Mouse (Mus musculus): ENCODE measurements around the gene Spry1.
A peak's percentile ranks its signal among the peaks of the same experiment; 100 is the strongest.
"Not testable (repeated sequence)": the region's sequence is repeated elsewhere in the genome, so short reads cannot be mapped to it uniquely, and the experiment has no call there.

Spry1 gene

DNA sequence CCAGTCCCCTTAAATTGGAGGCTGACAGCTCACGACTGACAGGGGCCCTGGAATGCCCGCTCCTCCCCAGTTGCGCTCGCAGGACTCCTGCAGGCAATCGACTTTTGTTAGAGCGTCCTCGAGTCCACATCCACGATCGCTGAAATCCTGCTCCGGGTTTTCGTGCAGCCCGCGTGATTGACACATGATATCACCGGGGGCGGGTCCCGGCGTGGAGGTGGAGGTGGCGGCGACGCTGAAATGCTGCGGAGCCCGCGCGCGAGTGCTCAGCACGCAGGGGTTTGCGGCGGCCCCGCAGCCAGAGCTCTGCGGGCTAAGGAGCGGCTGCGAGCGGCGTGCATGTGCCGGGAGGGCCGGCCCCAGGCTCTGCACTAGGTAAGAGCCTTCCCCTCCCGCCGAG is at the start of gene Spry1:
Spry1 (plus strand) TSS at position 258 of the 400 bp plus-strand sequence.
- peak; percentile 94 to 96 for DNase-seq (ENCODE audit: low spot score in 2 of 2)

DNA sequence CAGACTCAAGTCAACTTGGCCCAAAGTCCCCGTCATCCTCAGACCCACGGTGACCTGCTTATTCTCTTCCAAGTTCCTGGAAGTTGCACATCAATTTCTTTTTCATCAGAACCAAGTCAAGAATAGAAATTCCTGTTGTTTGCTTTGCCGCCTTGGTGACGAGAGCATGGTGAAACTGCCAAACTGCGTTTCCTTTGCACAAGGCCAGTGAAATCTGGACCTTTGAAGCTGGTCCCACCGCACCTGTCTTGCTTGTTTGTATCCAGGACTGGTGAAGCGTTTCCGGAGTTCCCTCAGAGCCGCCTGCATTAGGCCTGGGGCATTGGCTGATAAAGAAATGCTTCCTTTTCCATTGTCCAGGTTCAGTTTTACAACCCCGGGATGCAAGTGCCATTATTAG is 44.0 kb upstream of the Spry1 start:
- DNase-seq (ENCODE audit: low spot score in 2 of 2): no peak

DNA sequence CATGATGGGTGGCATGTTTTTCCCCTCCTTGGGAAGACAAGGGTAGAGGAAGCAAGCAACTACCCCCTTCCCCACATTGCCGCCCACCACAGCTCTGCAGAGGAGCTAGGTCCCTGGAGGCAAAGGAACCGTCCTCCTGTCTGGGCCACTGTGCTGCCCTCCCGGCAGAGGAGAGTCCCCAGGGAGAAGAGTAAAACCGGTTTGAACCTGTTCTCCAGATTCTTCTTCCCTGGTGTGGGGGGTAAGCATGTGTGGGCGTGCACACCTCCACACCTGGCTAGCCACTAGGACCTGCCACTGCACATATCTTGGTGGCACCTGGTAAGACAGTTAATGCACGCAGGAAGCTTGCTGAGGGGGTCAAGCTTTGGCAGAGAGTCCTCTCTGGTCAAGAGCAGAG is 43.2 kb upstream of the Spry1 start:
- no peak for DNase-seq (ENCODE audit: low spot score in 2 of 2)

DNA sequence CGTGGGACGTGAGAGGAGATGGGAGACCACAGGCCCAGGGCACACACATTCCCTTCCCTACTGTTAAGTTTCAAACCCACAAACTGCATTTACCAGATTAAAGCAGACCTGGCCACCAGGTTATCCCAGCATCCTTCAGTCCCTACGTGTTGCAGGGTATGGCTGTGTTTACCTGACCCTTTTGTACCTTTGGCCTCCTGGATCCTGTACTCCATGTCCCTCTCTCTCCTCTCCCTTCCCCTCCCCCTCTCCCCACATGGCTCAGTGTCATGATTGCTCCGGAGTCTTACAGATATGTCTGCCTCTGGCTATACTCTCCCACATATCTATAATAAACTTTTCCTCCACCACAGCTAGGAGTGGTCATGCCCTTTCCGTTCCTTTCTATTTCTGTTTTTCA is 42.5 kb upstream of the Spry1 start:
- no peak for DNase-seq (ENCODE audit: low spot score in 2 of 2)

DNA sequence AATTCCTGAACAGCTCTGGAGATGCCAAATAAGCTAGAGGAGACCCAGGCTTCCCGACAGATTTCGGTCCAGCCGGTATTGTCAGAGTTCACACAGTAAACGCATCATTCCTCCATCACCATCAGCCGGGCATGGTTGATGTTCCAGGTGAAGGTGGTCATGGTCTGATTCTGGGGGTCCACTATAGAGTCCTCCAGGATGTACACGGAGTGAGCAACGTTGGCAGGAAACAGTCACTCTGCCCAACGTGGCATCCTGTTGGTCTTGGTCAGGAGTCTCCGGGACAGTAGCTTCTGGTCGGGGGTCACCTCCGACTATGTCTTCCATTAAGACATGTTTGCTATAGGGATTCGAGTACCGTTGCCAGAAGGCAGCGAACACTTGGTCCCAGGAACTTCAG is 40.1 kb upstream of the Spry1 start:
- not testable (repeated sequence) for DNase-seq (ENCODE audit: low spot score in 2 of 2)

DNA sequence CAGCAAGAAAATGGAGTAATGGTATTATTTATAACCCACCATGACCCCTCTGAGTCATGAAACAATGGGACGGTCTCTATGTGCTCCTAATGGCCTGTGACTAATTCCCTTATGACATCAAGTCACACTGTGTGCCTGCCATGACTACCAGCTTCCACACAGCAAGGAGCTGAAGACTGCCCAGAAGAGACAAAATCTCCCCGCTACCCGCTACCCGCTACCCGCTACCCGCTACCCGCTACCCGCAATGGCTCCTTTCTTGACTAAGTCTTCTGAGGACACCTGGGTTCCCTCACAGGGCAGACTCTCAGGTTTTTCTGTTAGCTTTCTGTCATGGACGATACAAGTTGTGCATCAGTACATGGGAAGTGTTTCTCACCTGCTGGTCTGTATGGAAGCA is 37.4 kb upstream of the Spry1 start:
- DNase-seq (ENCODE audit: low spot score in 2 of 2): no peak

DNA sequence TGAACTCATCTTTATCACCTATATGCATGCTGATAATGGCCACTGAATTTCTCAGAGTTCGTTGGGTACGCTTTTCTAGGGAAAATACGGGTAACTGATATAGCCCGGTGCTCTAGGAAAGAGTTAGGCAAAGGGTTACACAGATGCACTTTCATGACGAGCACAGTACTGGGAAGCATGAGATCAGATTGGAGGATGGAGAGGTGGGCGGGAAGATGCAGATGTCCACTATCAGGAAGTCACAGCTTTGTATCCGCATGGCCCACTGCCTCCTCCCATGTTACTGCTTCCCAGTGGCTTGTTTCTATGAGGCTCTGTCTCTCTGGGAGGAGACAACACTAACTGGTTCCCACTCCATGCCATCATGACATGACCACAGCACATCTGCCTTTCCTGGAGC is 36.9 kb upstream of the Spry1 start:
- DNase-seq (ENCODE audit: low spot score in 2 of 2): no peak

DNA sequence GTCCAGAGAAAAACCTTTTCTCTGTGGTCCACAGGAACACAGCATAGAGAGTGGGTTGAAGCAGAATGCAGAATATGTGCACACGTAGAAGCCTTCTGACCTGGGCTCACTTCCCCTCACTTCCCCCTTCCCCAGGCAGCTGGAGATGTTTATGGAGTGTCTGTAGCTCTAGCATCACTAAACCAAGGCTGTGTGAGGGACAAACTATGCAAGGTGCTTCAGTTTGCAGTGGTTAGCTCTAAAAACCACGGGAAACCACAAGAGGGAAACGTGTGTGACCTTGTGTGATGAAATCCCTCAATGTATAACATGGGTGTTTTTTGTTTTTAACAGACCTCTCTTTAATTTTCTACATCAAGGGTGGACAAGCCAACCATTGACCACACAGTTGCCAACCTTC is 36.2 kb upstream of the Spry1 start:
- DNase-seq (ENCODE audit: low spot score in 2 of 2): no peak

DNA sequence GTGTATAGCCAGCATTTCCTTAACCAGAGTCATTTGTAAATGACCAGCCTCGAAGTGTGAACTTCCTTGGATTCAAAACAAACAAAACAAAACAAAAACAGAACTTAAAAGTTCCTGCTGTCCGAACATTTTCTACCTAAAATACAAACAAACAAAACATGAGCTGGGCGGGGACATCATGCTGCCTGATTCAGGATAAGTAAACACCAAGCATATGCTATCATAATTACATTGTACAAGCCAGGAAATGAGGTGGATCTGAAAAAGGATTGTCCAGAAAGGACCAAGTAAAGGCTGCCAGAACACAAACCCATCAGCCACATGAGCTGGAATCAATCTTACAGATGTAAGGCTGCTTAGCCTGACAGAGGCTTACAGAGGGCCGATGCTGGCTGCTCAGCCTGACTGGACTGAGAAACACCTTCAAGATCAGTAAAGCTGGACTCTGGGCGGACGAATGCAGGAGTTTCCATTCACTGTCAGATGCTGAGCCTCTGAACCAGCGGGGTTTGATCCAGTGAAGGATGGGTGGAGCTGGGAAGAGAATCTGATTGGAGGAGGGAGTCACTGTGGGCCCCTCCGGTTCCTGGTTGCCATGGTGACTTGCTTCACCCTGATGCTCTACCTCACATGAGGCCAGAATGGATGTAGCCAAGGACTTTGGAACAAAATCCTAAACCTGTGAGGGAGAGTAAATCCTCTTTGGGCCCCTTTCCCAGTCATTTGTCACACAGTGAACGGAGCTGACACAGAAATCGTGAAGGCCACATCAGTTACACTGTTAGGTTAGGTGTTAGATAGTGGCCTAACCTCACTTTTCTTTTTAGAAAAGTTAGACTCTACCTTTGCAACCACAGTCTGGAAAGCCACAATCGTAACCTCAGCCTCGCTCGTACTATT is 34.5 kb upstream of the Spry1 start:
- peak in 1 of 2 experiments; percentile 14 for DNase-seq (ENCODE audit: low spot score in 2 of 2)

DNA sequence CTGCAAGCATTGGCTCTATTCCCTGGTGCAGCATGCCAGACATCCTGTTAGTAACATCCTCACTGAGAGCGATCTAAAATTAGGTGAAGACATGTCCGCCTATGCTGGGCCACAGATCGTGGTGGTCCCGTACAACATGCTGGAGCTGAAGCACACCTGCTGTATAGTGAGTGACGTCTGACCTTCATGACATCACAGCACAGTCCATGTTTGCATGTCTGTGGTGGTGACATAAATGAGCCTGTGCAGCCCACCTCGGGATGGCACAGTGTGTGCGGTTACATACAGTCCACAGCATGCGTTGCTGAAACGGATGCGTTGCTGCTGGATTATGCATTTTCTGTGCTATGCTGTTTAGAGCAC is 33.9 kb upstream of the Spry1 start:
- DNase-seq (ENCODE audit: low spot score in 2 of 2): no peak

DNA sequence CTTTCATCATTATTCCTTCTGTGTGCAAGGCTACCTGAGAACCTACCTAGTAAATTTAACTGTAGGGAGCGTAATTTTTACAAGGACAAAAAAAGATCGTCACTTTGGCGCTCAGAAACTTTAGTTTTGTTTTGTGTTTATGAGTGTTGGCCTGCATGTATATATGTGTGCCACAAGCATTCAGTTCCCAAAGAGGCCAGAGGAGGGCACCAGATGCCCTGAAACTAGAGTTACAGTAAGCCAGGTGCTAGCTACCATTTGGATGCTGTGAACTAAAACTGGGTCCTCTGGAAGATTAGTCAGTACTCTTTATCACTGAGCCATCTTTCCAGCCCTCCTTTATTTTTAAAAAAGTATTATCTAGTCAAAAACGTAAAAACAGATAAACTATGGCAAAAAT is 30.8 kb upstream of the Spry1 start:
- DNase-seq (ENCODE audit: low spot score in 2 of 2): no peak

DNA sequence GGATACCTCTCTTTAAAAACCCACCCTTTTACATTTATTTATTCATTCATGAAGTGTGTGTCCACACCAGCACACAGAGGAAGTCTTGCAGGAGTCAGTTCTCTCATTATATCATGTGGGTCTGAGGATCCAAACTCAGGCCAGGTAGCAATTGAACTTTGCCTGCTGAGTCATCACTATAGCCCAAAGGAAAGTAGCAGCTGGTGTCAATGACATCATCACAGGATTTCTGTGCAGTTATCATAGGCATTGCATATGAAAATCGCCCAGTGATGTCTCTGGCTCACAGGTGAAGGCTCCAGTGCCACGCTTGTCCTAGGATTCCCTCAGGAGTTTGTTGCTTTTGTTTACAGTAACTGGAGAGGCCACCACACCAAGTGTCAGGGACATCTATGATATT is 29.1 kb upstream of the Spry1 start:
- no peak for DNase-seq (ENCODE audit: low spot score in 2 of 2)

DNA sequence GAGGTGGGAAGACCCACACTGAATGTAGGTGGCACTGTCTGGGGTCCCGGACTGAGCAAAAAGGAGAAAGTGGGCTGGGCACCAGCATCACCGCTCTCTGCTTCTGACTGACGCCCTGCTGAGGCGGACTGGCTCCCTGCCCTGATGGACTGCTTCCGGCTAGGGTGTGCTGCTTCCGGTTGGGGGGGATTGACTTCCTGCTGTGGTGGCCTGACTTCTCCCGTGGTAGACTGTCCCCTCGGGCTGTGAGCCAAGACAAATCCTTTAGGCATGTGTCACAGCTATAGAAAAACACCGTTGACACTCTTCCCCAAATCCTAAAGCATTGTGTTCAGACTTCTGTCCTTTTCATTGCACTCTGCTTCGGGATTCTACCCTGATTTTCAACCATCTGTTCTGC is 26.0 kb upstream of the Spry1 start:
- DNase-seq (ENCODE audit: low spot score in 2 of 2): no peak

DNA sequence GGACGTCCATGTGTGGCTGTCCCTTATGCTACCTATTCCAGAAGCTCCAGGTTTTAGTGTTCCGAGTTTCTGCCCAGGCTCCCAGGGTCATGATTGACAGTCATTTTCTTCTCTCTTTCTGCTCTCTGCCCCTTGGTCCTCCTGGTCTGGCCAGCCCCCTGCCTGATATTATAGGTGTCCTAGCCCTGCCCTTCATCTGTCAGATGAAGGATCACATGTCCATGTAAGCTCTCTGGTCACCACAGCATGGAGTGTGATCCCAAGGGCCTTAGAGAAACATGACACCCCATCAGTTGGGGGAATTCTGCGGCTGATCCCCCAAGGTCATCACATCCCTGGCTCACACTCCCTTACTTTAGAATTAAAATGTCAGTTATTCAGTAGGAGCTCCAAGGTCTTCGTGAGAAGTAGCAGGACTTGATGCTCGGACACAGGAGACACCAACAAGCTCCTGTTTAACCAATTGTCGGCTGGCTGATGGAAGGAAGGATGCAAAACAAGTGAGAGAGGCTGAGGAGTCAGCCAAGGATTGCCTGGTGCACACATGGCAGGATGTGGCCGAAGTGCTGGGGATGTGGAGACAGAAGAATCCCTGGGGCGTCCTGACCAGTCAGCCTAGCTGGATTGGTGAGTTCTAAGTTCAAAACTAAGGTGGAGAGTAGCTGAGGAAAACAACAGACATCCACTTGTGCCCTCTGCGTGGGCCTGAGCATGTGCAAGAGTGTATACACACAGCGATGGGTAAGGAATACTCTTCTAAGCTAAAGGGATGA is 24.7 kb upstream of the Spry1 start:
- no peak for DNase-seq (ENCODE audit: low spot score in 2 of 2)

DNA sequence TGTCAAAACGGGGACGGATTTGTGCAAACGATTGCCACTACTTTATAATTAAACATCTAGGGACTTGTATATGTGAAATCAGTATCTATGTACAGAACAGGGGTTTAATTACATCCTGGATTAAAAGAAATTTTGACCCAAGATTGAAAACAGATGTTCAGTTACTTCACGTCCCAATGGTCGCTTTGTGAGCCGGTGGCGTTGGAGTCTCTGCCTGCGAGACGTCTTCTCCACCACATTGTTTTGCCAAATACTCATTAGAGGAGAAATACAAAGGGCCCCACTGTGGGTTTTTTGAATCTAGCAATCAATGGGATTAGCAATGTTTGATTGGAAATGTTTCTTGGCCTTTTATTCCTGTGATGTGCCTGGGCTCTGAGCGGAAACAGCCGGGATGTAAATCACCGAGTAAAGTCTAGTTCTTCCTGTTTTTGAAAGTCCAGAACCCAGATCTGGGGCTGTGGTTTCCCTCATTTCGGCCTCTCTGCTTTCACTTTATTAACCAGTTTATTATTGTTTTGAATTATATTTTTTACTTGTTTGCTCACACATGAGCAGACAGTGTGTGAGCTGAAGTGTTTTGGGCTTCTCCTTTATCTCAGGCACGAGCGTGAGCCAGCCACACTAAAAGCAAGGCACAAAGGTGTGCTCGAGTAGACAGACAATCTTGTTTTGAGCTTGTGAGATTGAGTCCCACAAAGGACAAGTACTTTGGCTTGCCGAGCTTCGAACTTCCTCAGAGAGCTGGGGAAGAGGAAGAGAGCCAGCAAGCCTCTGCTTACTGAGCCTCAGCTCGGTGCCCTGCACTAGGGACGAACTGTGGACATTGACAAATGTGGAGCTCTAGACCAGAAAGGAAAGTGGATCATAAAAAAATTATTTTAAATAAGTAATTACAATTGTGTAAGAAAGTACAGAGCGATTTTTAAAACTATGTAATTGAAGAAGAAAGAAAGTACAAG is 22.9 kb upstream of the Spry1 start:
- DNase-seq (ENCODE audit: low spot score in 2 of 2): no peak

DNA sequence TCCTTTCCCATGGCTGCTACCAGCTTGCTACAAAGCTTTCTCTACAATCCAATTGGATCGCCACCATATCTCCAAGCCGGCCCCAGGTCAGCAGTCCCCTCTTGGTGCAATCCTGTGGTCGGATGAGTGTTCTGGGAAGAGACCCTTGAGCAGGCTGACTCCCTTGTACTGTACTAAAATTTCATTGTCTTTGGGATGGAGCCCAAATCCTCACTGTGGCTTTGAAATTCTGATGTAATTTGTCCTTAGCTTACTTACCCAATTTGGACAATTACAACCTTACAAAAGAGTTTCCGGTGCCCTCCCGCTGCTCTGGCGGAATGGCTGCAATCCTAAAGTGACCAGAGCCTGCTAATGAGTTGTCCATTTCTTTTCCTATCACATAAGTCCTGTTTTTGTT is 7.5 kb upstream of the Spry1 start:
- no peak for DNase-seq (ENCODE audit: low spot score in 2 of 2)

DNA sequence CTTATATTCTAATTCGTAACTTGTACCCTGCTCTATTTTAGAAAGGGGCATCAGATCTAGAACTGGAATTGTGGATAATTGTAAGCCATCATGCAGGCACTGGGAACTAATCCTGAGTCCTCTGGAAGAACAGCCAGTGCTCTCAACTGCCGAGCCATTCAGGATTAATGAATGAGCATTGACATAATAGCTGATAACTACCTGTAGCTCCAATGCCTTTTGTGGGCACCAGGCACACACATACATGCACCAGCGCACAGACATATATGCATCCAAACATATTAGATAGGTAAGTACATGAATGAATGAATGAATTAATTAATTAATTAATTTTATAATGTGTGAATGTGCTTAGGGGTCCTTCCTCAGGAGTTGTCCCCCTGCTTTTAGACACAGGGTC is 7.0 kb upstream of the Spry1 start:
- no peak for DNase-seq (ENCODE audit: low spot score in 2 of 2)

DNA sequence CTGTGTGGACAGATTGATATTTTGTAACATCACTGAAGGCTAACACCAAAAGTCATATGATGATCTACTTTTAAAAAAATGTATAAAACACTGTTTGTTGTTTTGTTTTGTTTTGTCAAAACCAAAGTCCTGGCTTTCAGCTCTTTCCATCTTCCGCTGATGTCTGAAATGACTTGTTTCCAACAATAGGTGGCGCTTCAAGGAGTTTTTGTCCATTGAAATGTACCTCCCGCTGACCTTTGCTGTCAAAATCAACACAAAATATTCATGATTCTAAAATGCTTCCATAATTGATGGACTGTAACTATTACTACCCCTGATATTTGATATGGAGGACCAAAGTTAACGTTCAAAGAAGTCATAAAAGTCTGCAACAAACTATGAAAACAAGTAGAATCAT is 5.1 kb upstream of the Spry1 start:
- DNase-seq (ENCODE audit: low spot score in 2 of 2): no peak

DNA sequence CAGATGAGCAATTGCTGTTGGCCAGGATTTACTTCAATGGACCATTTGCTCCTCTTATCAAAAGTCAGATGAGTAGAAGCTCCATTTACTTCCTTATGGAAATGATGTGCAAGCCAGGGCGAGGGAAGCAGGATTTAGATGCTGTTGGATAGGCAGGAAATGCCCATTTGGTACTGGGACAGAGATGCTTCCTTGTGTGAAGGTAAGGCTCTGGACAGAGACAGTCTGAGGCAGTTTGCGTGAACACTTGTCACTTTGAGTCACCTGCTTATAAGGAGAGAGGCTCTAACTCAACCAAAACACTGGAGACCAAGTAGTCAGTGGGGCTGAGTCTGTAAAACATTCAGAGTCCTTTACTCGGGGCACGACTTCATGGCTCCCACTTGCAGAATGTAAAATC is 2.8 kb upstream of the Spry1 start:
- DNase-seq (ENCODE audit: low spot score in 2 of 2): no peak

DNA sequence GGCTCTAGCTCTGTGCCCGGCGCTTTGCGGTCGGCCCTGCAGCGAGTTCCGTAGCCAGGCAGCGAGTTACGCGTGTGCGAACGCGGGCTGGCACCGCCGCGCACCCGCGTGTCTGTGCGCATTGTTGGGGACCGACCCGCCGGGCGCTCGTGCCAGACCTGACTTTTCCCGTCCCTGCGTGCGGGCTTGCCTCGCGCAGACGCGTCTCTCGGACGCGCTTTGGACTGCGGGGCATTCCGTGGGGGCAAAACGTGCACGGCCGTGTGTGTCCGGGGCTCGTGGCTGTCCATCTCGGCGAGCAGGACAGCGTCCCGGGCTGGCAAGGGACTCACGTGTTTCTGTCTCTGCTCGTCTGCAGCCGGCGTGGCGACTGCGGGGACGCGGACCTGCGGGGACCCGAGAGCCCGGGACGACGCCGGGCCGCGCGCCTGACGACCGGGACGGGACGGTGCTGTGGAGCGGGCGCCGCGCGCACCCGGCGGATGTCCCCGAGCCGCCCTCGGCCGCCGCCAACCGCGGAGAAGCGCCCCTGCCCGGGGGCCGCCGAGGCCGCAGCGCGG is 495 bp downstream of the Spry1 start:
- peak in 1 of 2 experiments; percentile 56 for DNase-seq (ENCODE audit: low spot score in 2 of 2)

DNA sequence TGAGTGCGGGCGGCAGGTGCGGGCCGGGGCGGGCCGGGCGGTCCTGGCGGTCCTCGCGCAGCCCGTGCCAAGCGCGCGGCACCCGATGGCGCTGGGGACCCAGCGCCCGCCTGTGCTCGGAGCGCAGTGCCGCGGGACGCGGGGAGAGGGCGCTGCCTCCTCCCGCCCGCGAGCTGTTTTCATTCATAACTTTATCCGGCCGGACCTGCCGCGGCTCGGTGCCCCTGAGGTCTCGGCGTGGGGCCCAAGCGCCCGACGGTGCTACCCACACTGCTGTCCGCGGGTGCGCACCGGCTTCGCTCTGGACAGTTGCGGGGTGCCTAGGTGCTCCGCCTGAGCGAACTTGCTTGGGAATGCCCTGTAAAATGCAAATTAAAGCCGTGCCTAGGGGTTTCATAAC is 1.1 kb downstream of the Spry1 start:
- peak in 1 of 2 experiments; percentile 70 for DNase-seq (ENCODE audit: low spot score in 2 of 2)
